Mouse (Mus musculus): ENCODE results near the gene Relb. TPM values are rescaled to one million over a fixed set of nuclear protein-coding genes. Genes with fewer than 3 reads are reported as not detected.

Relb gene
- polyA plus RNA-seq, 1 experiment from 2014 or later, result 7.3 TPM

DNA sequence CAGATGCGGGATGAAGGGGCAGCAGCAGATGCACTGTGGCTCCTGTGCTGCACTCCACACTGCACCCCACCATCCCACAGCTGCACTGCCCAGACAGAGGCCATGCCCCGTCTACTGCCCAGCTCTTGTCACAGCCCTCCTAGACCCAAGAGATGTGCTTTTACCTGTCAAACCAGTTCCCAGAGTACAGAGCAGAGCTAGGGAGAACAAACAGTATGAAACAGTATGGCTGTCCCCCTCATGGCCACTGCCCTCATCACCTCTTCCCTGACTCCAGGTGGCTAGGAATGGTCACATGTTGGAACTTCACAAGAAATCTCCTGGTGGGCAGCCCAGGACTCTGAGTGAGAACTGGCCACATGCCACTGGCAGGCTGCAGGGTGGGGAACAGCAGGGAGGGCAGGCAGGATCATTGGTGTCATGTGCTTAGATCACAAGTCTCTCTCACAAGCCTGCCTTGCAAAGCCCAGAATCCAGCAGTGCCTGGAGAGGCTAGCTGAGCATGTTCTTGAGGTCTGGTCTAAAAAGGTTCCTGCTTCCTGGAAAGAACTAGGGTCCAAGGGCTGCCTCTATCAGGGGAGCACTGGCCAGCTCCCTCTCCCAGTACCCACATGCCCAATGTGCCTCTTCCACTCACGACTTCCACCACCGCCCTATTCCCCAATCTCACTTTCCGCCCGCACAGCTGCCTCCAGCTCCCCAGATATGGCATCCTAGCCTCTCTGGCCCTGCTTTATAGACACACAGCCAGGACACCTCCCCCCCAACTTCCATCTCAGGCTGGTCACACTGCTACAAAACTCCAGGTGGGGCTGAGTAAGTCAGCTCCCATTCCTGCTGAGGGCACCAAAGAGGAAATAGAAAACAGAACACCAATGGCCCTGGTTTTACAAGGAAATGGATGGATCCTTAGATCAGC, 71.0 kb downstream of the Relb start:
- no peaks in the 10 kb centered on the region for H3K9me3 ChIP-seq (ENCODE audit: low read depth, low read length)
- 0 out of 2 replicates have a peak overlapping the region, but pooled peaks have one; percentile 15 for H3K4me2 ChIP-seq
- H3K4me1 ChIP-seq (ENCODE audit: insufficient read depth), result peaks cover 5% of the 10 kb centered on the region; the same call in 1 of the 2 replicates
- H3K27ac ChIP-seq (ENCODE audit: low read depth), result peak overlapping the region; percentile 36; the same call in 1 of the 2 replicates
- no peak overlapping the region for H3K4me3 ChIP-seq (ENCODE audit: low read depth, low read length)
- H3K27me3 ChIP-seq (ENCODE audit: insufficient read depth, low read length), result no peaks in the 10 kb centered on the region
- WGBS, result 88% methylated on average over 6 of the region's 6 CpGs
- TF ChIP-seq CTCF (IDR thresholded peaks at IDR 0.05; ENCODE audit: low read depth), result no peak
- DNase-seq (no peak), ATAC-seq (ENCODE audit: insufficient read depth) (no peak; the same call in 1 of the 2 replicates)
- H3K9ac ChIP-seq, result 0 out of 2 replicates have a peak overlapping the region, but pooled peaks have one; percentile 6
- H3K36me3 ChIP-seq (ENCODE audit: insufficient read depth), result peaks cover 30% of the 10 kb centered on the region

- Histone ChIP-seq H3K9ac (no peak overlapping the region), H3K36me3 (ENCODE audit: insufficient read depth) (peaks cover 38% of the 10 kb centered on the region), H3K4me2 (no peak overlapping the region), H3K4me1 (ENCODE audit: insufficient read depth) (peaks cover 5% of the 10 kb centered on the region; the same call in 1 of the 2 replicates), H3K27ac (ENCODE audit: low read depth) (no peak overlapping the region), H3K27me3 (ENCODE audit: insufficient read depth, low read length) (no peaks in the 10 kb centered on the region), H3K9me3 (ENCODE audit: low read depth, low read length) (no peaks in the 10 kb centered on the region), H3K4me3 (ENCODE audit: low read depth, low read length) (no peak overlapping the region)
- no peak for TF ChIP-seq CTCF (IDR thresholded peaks at IDR 0.05; ENCODE audit: low read depth)
- WGBS, result 90% methylated on average over 2 of the region's 2 CpGs
- no peak for ATAC-seq (ENCODE audit: insufficient read depth)
- no peak for DNase-seq
Observed at GRCm38 (mm10) chr7:19557086-19557485, 72.2 kb downstream of the Relb start.

Other genes with a start within 250 kb of the Relb start
- 11.4 and 12.1 TPM in 2 replicates for gene Ercc2, start 247.4 kb downstream of the Relb start, polyA plus RNA-seq (2014; fragmentation: Nextera tagmentation; extraction: Ambion mirVana)
- gene Klc3, start 225.3 kb downstream of the Relb start, polyA plus RNA-seq (2014; fragmentation: Nextera tagmentation; extraction: Ambion mirVana), result 6.5 and 7.5 TPM in 2 replicates
- gene Ckm, start 224.7 kb downstream of the Relb start, polyA plus RNA-seq (2014; fragmentation: Nextera tagmentation; extraction: Ambion mirVana), result 2.8 and 11.1 TPM in 2 replicates
- gene Mark4, start 170.6 kb downstream of the Relb start, polyA plus RNA-seq (2014; fragmentation: Nextera tagmentation; extraction: Ambion mirVana), result 8.7 and 11.1 TPM in 2 replicates
- gene Exoc3l2, start 166.1 kb downstream of the Relb start, polyA plus RNA-seq (2014; fragmentation: Nextera tagmentation; extraction: Ambion mirVana), result 1.7 and 2.2 TPM in 2 replicates
- 1.1 and 1.7 TPM in 2 replicates for gene Bloc1s3, start 121.1 kb downstream of the Relb start, polyA plus RNA-seq (2014; fragmentation: Nextera tagmentation; extraction: Ambion mirVana)
- 77.3 and 83.5 TPM in 2 replicates for gene Trappc6a, start 121.0 kb downstream of the Relb start, polyA plus RNA-seq (2014; fragmentation: Nextera tagmentation; extraction: Ambion mirVana)
- 0.11 TPM in 2 replicates for gene Nkpd1, start 111.6 kb downstream of the Relb start, polyA plus RNA-seq (2014; fragmentation: Nextera tagmentation; extraction: Ambion mirVana)
- 4.7 and 6.2 TPM in 2 replicates for gene Ppp1r37, start 66.4 kb downstream of the Relb start, polyA plus RNA-seq (2014; fragmentation: Nextera tagmentation; extraction: Ambion mirVana)
- gene Zfp296, start 52.2 kb downstream of the Relb start, polyA plus RNA-seq (2014; fragmentation: Nextera tagmentation; extraction: Ambion mirVana), result 0.27 and 0.38 TPM in 2 replicates
- 180 and 183 TPM in 2 replicates for gene Gemin7, start 51.8 kb downstream of the Relb start, polyA plus RNA-seq (2014; fragmentation: Nextera tagmentation; extraction: Ambion mirVana)
- gene Clasrp, start 25.0 kb downstream of the Relb start, polyA plus RNA-seq (2014; fragmentation: Nextera tagmentation; extraction: Ambion mirVana), result 46.9 and 51.5 TPM in 2 replicates
- 95.0 and 96.0 TPM in 2 replicates for gene Clptm1, start 35.6 kb upstream of the Relb start, polyA plus RNA-seq (2014; fragmentation: Nextera tagmentation; extraction: Ambion mirVana)
- gene Apoc2, start 48.5 kb upstream of the Relb start, polyA plus RNA-seq (2014; fragmentation: Nextera tagmentation; extraction: Ambion mirVana), result 2.5 and 3.4 TPM in 2 replicates
- not detected in 2 replicates for gene Gm44805, start 52.0 kb upstream of the Relb start, polyA plus RNA-seq (2014; fragmentation: Nextera tagmentation; extraction: Ambion mirVana)
- gene Apoc4, start 52.0 kb upstream of the Relb start, polyA plus RNA-seq (2014; fragmentation: Nextera tagmentation; extraction: Ambion mirVana), result 0.30 TPM in 1 of 2 replicates, not detected in the other
- 13.6 and 15.5 TPM in 2 replicates for gene Apoc1, start 63.2 kb upstream of the Relb start, polyA plus RNA-seq (2014; fragmentation: Nextera tagmentation; extraction: Ambion mirVana)
- 404 and 439 TPM in 2 replicates for gene Apoe, start 69.8 kb upstream of the Relb start, polyA plus RNA-seq (2014; fragmentation: Nextera tagmentation; extraction: Ambion mirVana)
- gene Tomm40, start 86.0 kb upstream of the Relb start, polyA plus RNA-seq (2014; fragmentation: Nextera tagmentation; extraction: Ambion mirVana), result 149 and 168 TPM in 2 replicates
- gene Nectin2, start 121.0 kb upstream of the Relb start, polyA plus RNA-seq (2014; fragmentation: Nextera tagmentation; extraction: Ambion mirVana), result 120 and 125 TPM in 2 replicates
- 206 and 209 TPM in 2 replicates for gene Bcam, start 141.6 kb upstream of the Relb start, polyA plus RNA-seq (2014; fragmentation: Nextera tagmentation; extraction: Ambion mirVana)
- 6.8 and 10.2 TPM in 2 replicates for gene Cblc, start 167.4 kb upstream of the Relb start, polyA plus RNA-seq (2014; fragmentation: Nextera tagmentation; extraction: Ambion mirVana)
- 4.4 and 6.7 TPM in 2 replicates for gene Bcl3, start 193.3 kb upstream of the Relb start, polyA plus RNA-seq (2014; fragmentation: Nextera tagmentation; extraction: Ambion mirVana)
- gene Gm19345, start 222.6 kb upstream of the Relb start, polyA plus RNA-seq (2014; fragmentation: Nextera tagmentation; extraction: Ambion mirVana), result not detected in 2 replicates
- not detected in 2 replicates for gene Ceacam16, start 231.9 kb upstream of the Relb start, polyA plus RNA-seq (2014; fragmentation: Nextera tagmentation; extraction: Ambion mirVana)